Mouse (Mus musculus) CH12.LX (cell line): ENCODE results near the gene Egln1. TPM values are rescaled to one million over a fixed set of nuclear protein-coding genes. Genes with fewer than 3 reads are reported as not detected.

Source experiments
- DNase-seq: peaks from one replicate; pipeline ENCODE4 v3.0.0-alpha.2; 2013; ENCODE audit errors: extremely low read depth
- H3K27ac ChIP-seq: 2 replicates; pipeline ENCODE4 v1.5.1; 2012; ENCODE audit warnings: low read depth, mild to moderate bottlenecking, control low read depth, moderate library complexity; ENCODE audit not compliant: insufficient read depth
- H3K27me3 ChIP-seq: replicated peaks from 2 replicates; pipeline ENCODE3; 2012; ENCODE audit warnings: inconsistent platforms
- H3K36me3 ChIP-seq, 2 experiments: replicated peaks in 1 of 2; 2 replicates each; pipeline versions ENCODE3 to v1.6.1; 2012; ENCODE audit warnings: inconsistent platforms in 1 of 2, low read length in 1 of 2, mild to moderate bottlenecking in 1 of 2, mixed read lengths in 1 of 2, moderate library complexity in 1 of 2; ENCODE audit not compliant: control insufficient read depth in 1 of 2, insufficient read depth in 1 of 2
- H3K4me1 ChIP-seq, 2 experiments: 2 replicates each; pipeline ENCODE4 v1.6.1; 2012; ENCODE audit warnings: inconsistent platforms in 1 of 2, moderate library complexity in 1 of 2; ENCODE audit not compliant: insufficient read depth in 2 of 2, control insufficient read depth in 1 of 2
- H3K4me2 ChIP-seq: 2 replicates; pipeline ENCODE4 v1.6.1; 2012; ENCODE audit warnings: low read depth, mild to moderate bottlenecking, control low read depth; ENCODE audit not compliant: poor library complexity, insufficient read depth, severe bottlenecking
- H3K4me3 ChIP-seq, 3 experiments: fragments of 150-350 bp in 1 of 3; sonication (generic) in 1 of 3; replicated peaks in 1 of 3; 2 replicates each; pipeline versions ENCODE3 to v1.5.1; 2011 to 2012; ENCODE audit warnings: low read depth in 2 of 3, low read length in 2 of 3, mild to moderate bottlenecking in 2 of 3, moderate library complexity in 2 of 3, control low read depth in 1 of 3, improper control_type of control experiment in 1 of 3, inconsistent platforms in 1 of 3, mixed read lengths in 1 of 3; ENCODE audit not compliant: poor library complexity in 1 of 3
- H3K79me2 ChIP-seq: replicated peaks from 2 replicates; pipeline ENCODE4 v1.6.1; 2012; ENCODE audit warnings: mild to moderate bottlenecking, moderate library complexity; ENCODE audit not compliant: control insufficient read depth, poor library complexity, insufficient read depth, severe bottlenecking; ENCODE audit errors: extremely low read depth
- H3K9ac ChIP-seq: 2 replicates; pipeline ENCODE4 v1.6.1; 2012; ENCODE audit warnings: low read depth, mild to moderate bottlenecking, control low read depth, moderate library complexity; ENCODE audit not compliant: insufficient read depth
- H3K9me3 ChIP-seq: replicated peaks from 2 replicates; pipeline ENCODE3; 2012; ENCODE audit warnings: low read length, inconsistent platforms, mixed read lengths
- BHLHE40 ChIP-seq: IDR thresholded peaks from 2 replicates; pipeline ENCODE4 v1.6.1; 2011; ENCODE audit warnings: mild to moderate bottlenecking, low read depth, low read length, improper control_type of control experiment
- CHD2 ChIP-seq: IDR thresholded peaks from 2 replicates; pipeline ENCODE4 v1.6.1; 2011; ENCODE audit warnings: low read length, improper control_type of control experiment
- CTCF ChIP-seq, 2 experiments: IDR thresholded peaks in 1 of 2; conservative IDR thresholded peaks in 1 of 2; 2 replicates each; pipeline ENCODE4 v1.5.1; 2011 to 2012; ENCODE audit warnings: low read depth in 2 of 2, low read length in 2 of 2, improper control_type of control experiment in 1 of 2, inconsistent platforms in 1 of 2, mild to moderate bottlenecking in 1 of 2, moderate library complexity in 1 of 2
- IRF4 ChIP-seq: IDR thresholded peaks from 2 replicates; pipeline ENCODE4 v1.6.1; 2014; ENCODE audit warnings: low read depth, mild to moderate bottlenecking, inconsistent platforms, low read length, improper control_type of control experiment
- JUND ChIP-seq: conservative IDR thresholded peaks from 2 replicates; pipeline ENCODE4 v1.6.1; 2011; ENCODE audit warnings: low read depth, low read length, improper control_type of control experiment
- KAT2A ChIP-seq: IDR thresholded peaks from 2 replicates; pipeline ENCODE4 v1.6.1; 2012; ENCODE audit warnings: low read length, improper control_type of control experiment, inconsistent platforms; ENCODE audit not compliant: insufficient replicate concordance
- MAFK ChIP-seq: IDR thresholded peaks from 2 replicates; pipeline ENCODE4 v1.6.1; 2011; ENCODE audit warnings: low read length, improper control_type of control experiment; ENCODE audit not compliant: insufficient replicate concordance
- MEF2A ChIP-seq: IDR thresholded peaks from 2 replicates; pipeline ENCODE4 v1.6.1; 2014; ENCODE audit warnings: low read depth, mild to moderate bottlenecking, inconsistent platforms, low read length, improper control_type of control experiment, borderline replicate concordance
- MXI1 ChIP-seq: IDR thresholded peaks from 2 replicates; pipeline ENCODE4 v1.6.1; 2011; ENCODE audit warnings: mild to moderate bottlenecking, low read depth, low read length, improper control_type of control experiment
- MYC ChIP-seq: IDR thresholded peaks from 2 replicates; pipeline ENCODE4 v1.6.1; 2011; ENCODE audit warnings: low read depth, mild to moderate bottlenecking, improper control_type of control experiment, low read length
- NRF1 ChIP-seq: IDR thresholded peaks from 2 replicates; pipeline ENCODE4 v1.6.1; 2014; ENCODE audit warnings: low read depth, mild to moderate bottlenecking, inconsistent platforms, low read length, improper control_type of control experiment, moderate library complexity
- POLR2A ChIP-seq: IDR thresholded peaks from 2 replicates; pipeline ENCODE4 v1.6.1; 2011; ENCODE audit warnings: low read depth, mild to moderate bottlenecking, improper control_type of control experiment, low read length
- POLR2AphosphoS2 ChIP-seq: IDR thresholded peaks from 2 replicates; pipeline ENCODE4 v1.6.1; 2011; ENCODE audit warnings: low read depth, low read length, improper control_type of control experiment
- RCOR1 ChIP-seq: conservative IDR thresholded peaks from 2 replicates; pipeline ENCODE4 v1.6.1; 2012; ENCODE audit warnings: low read depth, mild to moderate bottlenecking, inconsistent platforms, low read length, improper control_type of control experiment
- SIN3A ChIP-seq: IDR thresholded peaks from 2 replicates; pipeline ENCODE4 v1.6.1; 2012; ENCODE audit warnings: low read length, improper control_type of control experiment, inconsistent platforms
- UBTF ChIP-seq: IDR thresholded peaks from 2 replicates; pipeline ENCODE4 v1.6.1; 2012; ENCODE audit warnings: low read depth, mild to moderate bottlenecking, inconsistent platforms, low read length, improper control_type of control experiment, moderate library complexity
- dilution Hi-C: fragments of 300-500 bp; cut with MboI; formaldehyde crosslinking; loops from 2 replicates; pipeline ENCODE4 v1.14.3; 2020; ENCODE audit warnings: low sequenced_read_pairs; ENCODE audit not compliant: extremely low pct_unique_long_range_greater_than_20kb, extremely low pct_ligation_motif_present
- in situ Hi-C: fragments of 300-500 bp; cut with MboI; formaldehyde crosslinking; loops from 3 replicates; pipeline ENCODE4 v1.14.3; 2019; ENCODE audit warnings: low sequenced_read_pairs, low pct_ligation_motif_present, low pct_unique_long_range_greater_than_20kb, mixed read lengths
- polyA plus RNA-seq: library from polyadenylated mRNA; unstranded; fragments of >175 nt; gene quantifications from 2 replicates; pipeline ENCODE4 v1.2.1, GENCODE M21; 2012; ENCODE audit warnings: low read depth; ENCODE audit not compliant: insufficient read length
- total RNA-seq, 2 experiments: library from RNA; depleted of rRNA; stranded (reverse); fragments of 300-350 nt in 1 of 2; fragments of >200 nt in 1 of 2; gene quantifications; 2 replicates each; pipeline ENCODE4 v1.2.3; 2012 to 2014

The Egln1 gene
- total and polyA plus RNA-seq, 3 experiments = 19.0 to 34.7 (median 31.0) TPM

GRCm38 (mm10) chr8:124950865-124951264 lies 1.7 kb upstream of the Egln1 start:
- H3K79me2 ChIP-seq = peaks cover 9% of the 10 kb centered on the region; the same call in 1 of the 2 replicates

DNA sequence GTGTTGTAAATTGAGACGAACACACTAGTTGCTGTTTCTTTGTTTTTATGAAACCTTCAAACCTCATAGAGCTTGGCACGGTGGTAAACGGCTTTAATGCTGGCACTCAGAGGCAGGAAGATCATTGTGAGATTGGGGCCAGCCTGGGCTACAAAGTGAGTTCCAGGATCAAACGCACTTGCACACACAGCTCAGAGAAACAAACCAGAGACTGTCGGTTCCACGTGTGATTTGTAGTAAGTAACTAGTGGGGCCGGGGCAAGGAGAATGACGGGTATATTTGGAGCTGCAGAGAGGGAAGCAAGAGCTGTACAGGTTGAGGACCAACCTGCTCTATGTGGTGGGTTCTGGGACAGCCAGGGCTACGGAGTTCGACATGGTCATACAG lies 939 bp upstream of the Egln1 start:
- no peaks in the 10 kb centered on the region for H3K27me3 ChIP-seq
- peaks cover 0 to 14% of the 10 kb centered on the region in 2 experiments for H3K36me3 ChIP-seq
- H3K9me3 ChIP-seq = no peaks in the 10 kb centered on the region
- peak overlapping the region; percentile 61 to 91 (median 73) for H3K4me3 ChIP-seq
- dilution Hi-C loops = no loop called here
- H3K9ac ChIP-seq = peak overlapping the region; percentile 98
- H3K4me1 ChIP-seq = peaks cover 7 to 24% of the 10 kb centered on the region in 2 experiments
- no peak for DNase-seq
- in situ Hi-C loops = no loop called here
- H3K27ac ChIP-seq = no peak overlapping the region
- peaks cover 9% of the 10 kb centered on the region; the same call in 1 of the 2 replicates for H3K79me2 ChIP-seq
- TF ChIP-seq BHLHE40 = no peak
- no peak for TF ChIP-seq CHD2
- no peak for TF ChIP-seq RCOR1
- no peak for TF ChIP-seq KAT2A
- no peak for TF ChIP-seq MXI1
- peak overlapping the region; percentile 47 for H3K4me2 ChIP-seq

More at GRCm38 (mm10) chr8:124950865-124951264, 1.7 kb upstream of the Egln1 start:
- Histone ChIP-seq H3K4me2 (no peak overlapping the region), H3K36me3 (peaks cover 0 to 9% of the 10 kb centered on the region in 2 experiments), H3K9ac (no peak overlapping the region), H3K4me1 (peaks cover 7 to 20% of the 10 kb centered on the region in 2 experiments), H3K27me3 (no peaks in the 10 kb centered on the region), H3K4me3 (no peak overlapping the region), H3K9me3 (no peaks in the 10 kb centered on the region), H3K27ac (no peak overlapping the region)
- DNase-seq = no peak
- dilution Hi-C loops (no loop called here), in situ Hi-C loops (no loop called here)
- TF ChIP-seq MYC (no peak), POLR2AphosphoS2 (no peak), POLR2A (no peak), NRF1 (no peak)

GRCm38 (mm10) chr8:124948733-124949111 lies 402 bp downstream of the Egln1 start:
- H3K4me3 ChIP-seq = peak overlapping the region; percentile 86 to 96 (median 91)
- dilution Hi-C loops = no loop called here
- no peak for DNase-seq
- H3K79me2 ChIP-seq = peaks cover 9% of the 10 kb centered on the region; the same call in 1 of the 2 replicates
- no peak overlapping the region for H3K27ac ChIP-seq
- peaks cover 7 to 28% of the 10 kb centered on the region in 2 experiments for H3K4me1 ChIP-seq
- in situ Hi-C loops = no loop called here
- peak overlapping the region; percentile 32; the same call in 1 of the 2 replicates for H3K4me2 ChIP-seq
- no peaks in the 10 kb centered on the region for H3K9me3 ChIP-seq
- H3K9ac ChIP-seq = peak overlapping the region; percentile 56
- no peaks in the 10 kb centered on the region for H3K27me3 ChIP-seq
- no peak for TF ChIP-seq MEF2A
- no peak for TF ChIP-seq MXI1
- no peak for TF ChIP-seq SIN3A
- TF ChIP-seq UBTF = peak; percentile 31
- TF ChIP-seq JUND = no peak
- no peak for TF ChIP-seq CTCF (conservative IDR thresholded peaks at IDR 0.05 in 1 of 2, IDR thresholded peaks at IDR 0.05 in 1 of 2; ENCODE audit: low read depth in 2 of 2, low read length in 2 of 2)
- no peak for TF ChIP-seq MAFK
- no peak for TF ChIP-seq IRF4
- peaks cover 0 to 22% of the 10 kb centered on the region in 2 experiments for H3K36me3 ChIP-seq
